Mouse (Mus musculus) CH12.LX (cell line): Measurements from ENCODE around the gene Prg4. TPM values are rescaled to one million over a fixed set of nuclear protein-coding genes. Genes with fewer than 3 reads are reported as not detected.

Source experiments
- DNase-seq: peaks from one replicate; pipeline ENCODE4 v3.0.0-alpha.2; 2013; ENCODE audit errors: extremely low read depth
- H3K27ac ChIP-seq: 2 replicates; pipeline ENCODE4 v1.5.1; 2012; ENCODE audit warnings: low read depth, mild to moderate bottlenecking, control low read depth, moderate library complexity; ENCODE audit not compliant: insufficient read depth
- H3K27me3 ChIP-seq: replicated peaks from 2 replicates; pipeline ENCODE3; 2012; ENCODE audit warnings: inconsistent platforms
- H3K36me3 ChIP-seq, 2 experiments: replicated peaks in 1 of 2; 2 replicates each; pipeline versions ENCODE3 to v1.6.1; 2012; ENCODE audit warnings: inconsistent platforms in 1 of 2, low read length in 1 of 2, mild to moderate bottlenecking in 1 of 2, mixed read lengths in 1 of 2, moderate library complexity in 1 of 2; ENCODE audit not compliant: control insufficient read depth in 1 of 2, insufficient read depth in 1 of 2
- H3K4me1 ChIP-seq, 2 experiments: 2 replicates each; pipeline ENCODE4 v1.6.1; 2012; ENCODE audit warnings: inconsistent platforms in 1 of 2, moderate library complexity in 1 of 2; ENCODE audit not compliant: insufficient read depth in 2 of 2, control insufficient read depth in 1 of 2
- H3K4me2 ChIP-seq: 2 replicates; pipeline ENCODE4 v1.6.1; 2012; ENCODE audit warnings: low read depth, mild to moderate bottlenecking, control low read depth; ENCODE audit not compliant: poor library complexity, insufficient read depth, severe bottlenecking
- H3K4me3 ChIP-seq, 3 experiments: fragments of 150-350 bp in 1 of 3; sonication (generic) in 1 of 3; replicated peaks in 1 of 3; 2 replicates each; pipeline versions ENCODE3 to v1.5.1; 2011 to 2012; ENCODE audit warnings: low read depth in 2 of 3, low read length in 2 of 3, mild to moderate bottlenecking in 2 of 3, moderate library complexity in 2 of 3, control low read depth in 1 of 3, improper control_type of control experiment in 1 of 3, inconsistent platforms in 1 of 3, mixed read lengths in 1 of 3; ENCODE audit not compliant: poor library complexity in 1 of 3
- H3K79me2 ChIP-seq: replicated peaks from 2 replicates; pipeline ENCODE4 v1.6.1; 2012; ENCODE audit warnings: mild to moderate bottlenecking, moderate library complexity; ENCODE audit not compliant: control insufficient read depth, poor library complexity, insufficient read depth, severe bottlenecking; ENCODE audit errors: extremely low read depth
- H3K9ac ChIP-seq: 2 replicates; pipeline ENCODE4 v1.6.1; 2012; ENCODE audit warnings: low read depth, mild to moderate bottlenecking, control low read depth, moderate library complexity; ENCODE audit not compliant: insufficient read depth
- H3K9me3 ChIP-seq: replicated peaks from 2 replicates; pipeline ENCODE3; 2012; ENCODE audit warnings: low read length, inconsistent platforms, mixed read lengths
- BHLHE40 ChIP-seq: IDR thresholded peaks from 2 replicates; pipeline ENCODE4 v1.6.1; 2011; ENCODE audit warnings: mild to moderate bottlenecking, low read depth, low read length, improper control_type of control experiment
- CTCF ChIP-seq, 2 experiments: IDR thresholded peaks in 1 of 2; conservative IDR thresholded peaks in 1 of 2; 2 replicates each; pipeline ENCODE4 v1.5.1; 2011 to 2012; ENCODE audit warnings: low read depth in 2 of 2, low read length in 2 of 2, improper control_type of control experiment in 1 of 2, inconsistent platforms in 1 of 2, mild to moderate bottlenecking in 1 of 2, moderate library complexity in 1 of 2
- E2F4 ChIP-seq: IDR thresholded peaks from 2 replicates; pipeline ENCODE4 v1.6.1; 2011; ENCODE audit warnings: low read depth, low read length, improper control_type of control experiment; ENCODE audit not compliant: insufficient replicate concordance
- ELF1 ChIP-seq: IDR thresholded peaks from 2 replicates; pipeline ENCODE4 v1.6.1; 2014; ENCODE audit warnings: low read depth, mild to moderate bottlenecking, inconsistent platforms, low read length, improper control_type of control experiment
- EP300 ChIP-seq: IDR thresholded peaks from 2 replicates; pipeline ENCODE4 v1.6.1; 2011; ENCODE audit warnings: low read length, improper control_type of control experiment
- ETS1 ChIP-seq: conservative IDR thresholded peaks from 2 replicates; pipeline ENCODE4 v1.6.1; 2012; ENCODE audit warnings: low read depth, mild to moderate bottlenecking, inconsistent platforms, low read length, improper control_type of control experiment, moderate library complexity
- JUN ChIP-seq: IDR thresholded peaks from 2 replicates; pipeline ENCODE4 v1.6.1; 2011; ENCODE audit warnings: low read depth, mild to moderate bottlenecking, low read length, improper control_type of control experiment, moderate library complexity; ENCODE audit not compliant: insufficient read depth
- KAT2A ChIP-seq: IDR thresholded peaks from 2 replicates; pipeline ENCODE4 v1.6.1; 2012; ENCODE audit warnings: low read length, improper control_type of control experiment, inconsistent platforms; ENCODE audit not compliant: insufficient replicate concordance
- MAFK ChIP-seq: IDR thresholded peaks from 2 replicates; pipeline ENCODE4 v1.6.1; 2011; ENCODE audit warnings: low read length, improper control_type of control experiment; ENCODE audit not compliant: insufficient replicate concordance
- MAX ChIP-seq: IDR thresholded peaks from 2 replicates; pipeline ENCODE4 v1.6.1; 2011; ENCODE audit warnings: low read length, improper control_type of control experiment
- MAZ ChIP-seq: IDR thresholded peaks from 2 replicates; pipeline ENCODE4 v1.6.1; 2012; ENCODE audit warnings: low read depth, mild to moderate bottlenecking, inconsistent platforms, low read length, improper control_type of control experiment, moderate library complexity
- MXI1 ChIP-seq: IDR thresholded peaks from 2 replicates; pipeline ENCODE4 v1.6.1; 2011; ENCODE audit warnings: mild to moderate bottlenecking, low read depth, low read length, improper control_type of control experiment
- MYC ChIP-seq: IDR thresholded peaks from 2 replicates; pipeline ENCODE4 v1.6.1; 2011; ENCODE audit warnings: low read depth, mild to moderate bottlenecking, improper control_type of control experiment, low read length
- NELFE ChIP-seq: IDR thresholded peaks from 2 replicates; pipeline ENCODE4 v1.6.1; 2011; ENCODE audit warnings: low read depth, low read length, improper control_type of control experiment
- NRF1 ChIP-seq: IDR thresholded peaks from 2 replicates; pipeline ENCODE4 v1.6.1; 2014; ENCODE audit warnings: low read depth, mild to moderate bottlenecking, inconsistent platforms, low read length, improper control_type of control experiment, moderate library complexity
- PAX5 ChIP-seq: IDR thresholded peaks from 2 replicates; pipeline ENCODE4 v1.6.1; 2012; ENCODE audit warnings: low read length, inconsistent platforms, mixed read lengths
- POLR2A ChIP-seq: IDR thresholded peaks from 2 replicates; pipeline ENCODE4 v1.6.1; 2011; ENCODE audit warnings: low read depth, mild to moderate bottlenecking, improper control_type of control experiment, low read length
- POLR2AphosphoS2 ChIP-seq: IDR thresholded peaks from 2 replicates; pipeline ENCODE4 v1.6.1; 2011; ENCODE audit warnings: low read depth, low read length, improper control_type of control experiment
- RAD21 ChIP-seq: IDR thresholded peaks from 2 replicates; pipeline ENCODE4 v1.6.1; 2011; ENCODE audit warnings: low read depth, mild to moderate bottlenecking, low read length, improper control_type of control experiment, moderate library complexity
- SMC3 ChIP-seq: IDR thresholded peaks from 2 replicates; pipeline ENCODE4 v1.6.1; 2011; ENCODE audit warnings: low read depth, low read length, improper control_type of control experiment
- TCF12 ChIP-seq: IDR thresholded peaks from 2 replicates; pipeline ENCODE4 v1.6.1; 2014; ENCODE audit warnings: low read depth, mild to moderate bottlenecking, inconsistent platforms, low read length, improper control_type of control experiment
- UBTF ChIP-seq: IDR thresholded peaks from 2 replicates; pipeline ENCODE4 v1.6.1; 2012; ENCODE audit warnings: low read depth, mild to moderate bottlenecking, inconsistent platforms, low read length, improper control_type of control experiment, moderate library complexity
- USF1 ChIP-seq: IDR thresholded peaks from 2 replicates; pipeline ENCODE4 v1.6.1; 2014; ENCODE audit warnings: low read depth, mild to moderate bottlenecking, inconsistent platforms, low read length, improper control_type of control experiment
- USF2 ChIP-seq: conservative IDR thresholded peaks from 2 replicates; pipeline ENCODE4 v1.6.1; 2011; ENCODE audit warnings: low read depth, low read length, improper control_type of control experiment
- ZMIZ1 ChIP-seq: IDR thresholded peaks from 2 replicates; pipeline ENCODE4 v1.6.1; 2012; ENCODE audit warnings: low read depth, mild to moderate bottlenecking, inconsistent platforms, low read length, improper control_type of control experiment
- ZNF384 ChIP-seq: IDR thresholded peaks from 2 replicates; pipeline ENCODE4 v1.6.1; 2012; ENCODE audit warnings: low read depth, low read length, improper control_type of control experiment, inconsistent platforms
- dilution Hi-C: fragments of 300-500 bp; cut with MboI; formaldehyde crosslinking; loops from 2 replicates; pipeline ENCODE4 v1.14.3; 2020; ENCODE audit warnings: low sequenced_read_pairs; ENCODE audit not compliant: extremely low pct_unique_long_range_greater_than_20kb, extremely low pct_ligation_motif_present
- in situ Hi-C: fragments of 300-500 bp; cut with MboI; formaldehyde crosslinking; loops from 3 replicates; pipeline ENCODE4 v1.14.3; 2019; ENCODE audit warnings: low sequenced_read_pairs, low pct_ligation_motif_present, low pct_unique_long_range_greater_than_20kb, mixed read lengths
- polyA plus RNA-seq: library from polyadenylated mRNA; unstranded; fragments of >175 nt; gene quantifications from 2 replicates; pipeline ENCODE4 v1.2.1, GENCODE M21; 2012; ENCODE audit warnings: low read depth; ENCODE audit not compliant: insufficient read length
- total RNA-seq, 2 experiments: library from RNA; depleted of rRNA; stranded (reverse); fragments of 300-350 nt in 1 of 2; fragments of >200 nt in 1 of 2; gene quantifications; 2 replicates each; pipeline ENCODE4 v1.2.3; 2012 to 2014

Prg4 gene
- total and polyA plus RNA-seq, 3 experiments: 0.08 to 0.30 TPM; not detected in 1

DNA sequence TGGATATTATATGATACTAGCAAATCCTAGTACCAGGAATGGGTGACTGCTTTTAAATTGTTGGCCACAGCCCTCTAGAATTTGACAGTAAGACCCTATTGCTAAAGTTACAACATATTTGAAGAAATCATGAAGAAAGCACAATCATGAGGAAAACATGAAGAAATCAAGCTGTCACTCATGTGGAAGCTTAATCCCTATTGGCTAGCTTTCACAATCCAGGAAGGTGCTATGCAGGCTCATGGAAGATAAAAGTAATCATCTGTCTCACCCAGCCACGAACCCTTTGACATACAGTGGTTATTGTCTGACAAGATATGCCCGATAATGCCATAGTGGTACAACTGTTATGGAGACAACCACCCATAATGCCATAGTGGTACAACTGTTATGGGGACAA, 32.2 kb upstream of the Prg4 start:
- no peak for DNase-seq
- Histone ChIP-seq H3K36me3 (no peaks in the 10 kb centered on the region), H3K27ac (no peak overlapping the region), H3K4me1 (peaks cover 0 to 7% of the 10 kb centered on the region in 2 experiments; a peak in 2 of 4 replicates), H3K9ac (no peak overlapping the region), H3K27me3 (no peaks in the 10 kb centered on the region), H3K4me2 (no peak overlapping the region), H3K79me2 (no peaks in the 10 kb centered on the region)
- in situ Hi-C loops: no loop called here
- no peak for TF ChIP-seq ZMIZ1
- TF ChIP-seq ELF1: no peak
- no peak for TF ChIP-seq POLR2AphosphoS2
- TF ChIP-seq USF2: no peak
- no peak for TF ChIP-seq KAT2A
- TF ChIP-seq MAX: no peak
- TF ChIP-seq UBTF: no peak
- no peak for TF ChIP-seq PAX5
- TF ChIP-seq POLR2A: no peak
- no peak for TF ChIP-seq MAZ
- no peak for TF ChIP-seq MXI1
- TF ChIP-seq ZNF384: no peak
- no peak for TF ChIP-seq CTCF (conservative IDR thresholded peaks at IDR 0.05 in 1 of 2, IDR thresholded peaks at IDR 0.05 in 1 of 2; ENCODE audit: low read depth in 2 of 2, low read length in 2 of 2)
- TF ChIP-seq TCF12: no peak
- no peak for TF ChIP-seq MYC
- no peak for TF ChIP-seq USF1
- TF ChIP-seq BHLHE40: no peak
- TF ChIP-seq JUN: no peak
- TF ChIP-seq NELFE: no peak
- no peak for TF ChIP-seq ETS1
- TF ChIP-seq, all 38 proteins: peak for 0
- H3K4me3 ChIP-seq: no peak overlapping the region
- dilution Hi-C loops: no loop called here
- H3K9me3 ChIP-seq: peaks cover 7% of the 10 kb centered on the region

DNA sequence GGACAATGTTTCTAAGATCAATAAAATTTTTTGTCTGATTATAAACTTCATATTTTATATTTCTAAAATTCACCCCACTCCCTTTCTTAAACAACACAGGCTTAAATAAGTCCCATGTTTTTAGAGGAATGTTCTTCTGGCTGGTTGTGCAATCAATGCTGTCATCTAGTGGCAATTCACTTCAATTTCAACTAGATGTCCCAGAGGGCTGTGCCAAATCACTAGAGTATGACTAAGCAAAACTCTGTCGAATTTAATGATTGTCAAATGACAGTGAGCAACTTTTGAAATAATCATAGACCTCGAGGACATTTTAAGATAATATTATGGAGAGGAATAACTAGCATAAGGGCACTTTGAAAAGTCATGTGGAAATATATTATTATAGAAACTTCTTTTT, 31.7 kb upstream of the Prg4 start:
- H3K4me2 ChIP-seq: no peak overlapping the region
- no peaks in the 10 kb centered on the region for H3K27me3 ChIP-seq
- no peaks in the 10 kb centered on the region for H3K36me3 ChIP-seq
- H3K4me3 ChIP-seq: no peak overlapping the region
- dilution Hi-C loops: no loop called here
- DNase-seq: peak; percentile 19
- H3K9me3 ChIP-seq: peaks cover 7% of the 10 kb centered on the region
- TF ChIP-seq RAD21: peak; percentile 67
- peak; percentile 59; the same call in 1 of the 2 replicates for TF ChIP-seq MAFK
- no peak for TF ChIP-seq EP300
- no peak for TF ChIP-seq MAX
- TF ChIP-seq E2F4: no peak
- TF ChIP-seq CTCF (conservative IDR thresholded peaks at IDR 0.05 in 1 of 2, IDR thresholded peaks at IDR 0.05 in 1 of 2; ENCODE audit: low read depth in 2 of 2, low read length in 2 of 2): peak in 1 of 2 experiments; percentile 54; a peak in 2 of 4 replicates
- no peak for TF ChIP-seq USF2
- TF ChIP-seq ZNF384: no peak
- no peak for TF ChIP-seq NRF1
- TF ChIP-seq BHLHE40: no peak
- TF ChIP-seq USF1: no peak
- TF ChIP-seq SMC3: peak; percentile 28; the same call in 1 of the 2 replicates
- no peak for TF ChIP-seq PAX5
- no peak for TF ChIP-seq ZMIZ1
- peaks cover 0 to 7% of the 10 kb centered on the region in 2 experiments; a peak in 2 of 4 replicates for H3K4me1 ChIP-seq
- no peaks in the 10 kb centered on the region for H3K79me2 ChIP-seq
- no peak overlapping the region for H3K27ac ChIP-seq
- in situ Hi-C loops: no loop called here
- no peak overlapping the region for H3K9ac ChIP-seq
